Mouse (Mus musculus): ENCODE data around the gene Olfr479. TPM values are rescaled to one million over a fixed set of nuclear protein-coding genes. Genes with fewer than 3 reads are reported as not detected.
"Not testable (repeated sequence)": the region's sequence is repeated elsewhere in the genome, so short reads cannot be mapped to it uniquely, and the experiment has no call there.

Olfr479 gene
- not detected in 2 replicates for polyA plus RNA-seq (2016; fragmentation: Nextera tagmentation; extraction: Ambion mirVana)

GRCm38 (mm10) chr7:108050393-108050792 lies at the start of gene Olfr479:
Gene Olfr479, plus strand, starts transcription at chr7:108050693.
- no peak for DNase-seq (ENCODE audit: low spot score)
- H3K4me3 ChIP-seq, result no peak within 1 kb of the TSS
- WGBS, result 80% methylated on average over 2 of the region's 2 CpGs
- no peak within 1 kb of the TSS for H3K27ac ChIP-seq
- no peaks in the 10 kb centered on the region for H3K36me3 ChIP-seq
- no peaks in the 10 kb centered on the region for H3K4me1 ChIP-seq
- no peaks in the 10 kb centered on the region for H3K27me3 ChIP-seq (ENCODE audit: insufficient read depth, poor library complexity, severe bottlenecking)
- no peaks in the 10 kb centered on the region for H3K9me3 ChIP-seq

GRCm38 (mm10) chr7:108014256-108014655 lies 36.2 kb upstream of the Olfr479 start:
- H3K9me3 ChIP-seq; H3K4me1 ChIP-seq; H3K27ac ChIP-seq; DNase-seq (ENCODE audit: low spot score); H3K36me3 ChIP-seq; H3K27me3 ChIP-seq (ENCODE audit: insufficient read depth, poor library complexity, severe bottlenecking); H3K4me3 ChIP-seq: not testable (repeated sequence)

- no peak for DNase-seq (ENCODE audit: low spot score)
- Histone ChIP-seq H3K27me3 (ENCODE audit: insufficient read depth, poor library complexity, severe bottlenecking) (no peaks in the 10 kb centered on the region), H3K27ac (no peak within 1 kb of the TSS), H3K4me1 (no peaks in the 10 kb centered on the region), H3K9me3 (no peaks in the 10 kb centered on the region), H3K36me3 (no peaks in the 10 kb centered on the region), H3K4me3 (no peak within 1 kb of the TSS)
- 67% methylated on average over 3 of the region's 3 CpGs for WGBS
Observed at GRCm38 (mm10) chr7:108033889-108034288, 16.6 kb upstream of the Olfr479 start, which contains the start of gene Olfr478. Gene Olfr478, minus strand, starts transcription at chr7:108033989.

- no peak for DNase-seq (ENCODE audit: low spot score)
- Histone ChIP-seq H3K4me1 (no peaks in the 10 kb centered on the region), H3K9me3 (peaks cover 2% of the 10 kb centered on the region; the same call in 1 of the 2 replicates), H3K27ac (no peak within 1 kb of the TSS), H3K27me3 (ENCODE audit: insufficient read depth, poor library complexity, severe bottlenecking) (no peaks in the 10 kb centered on the region), H3K36me3 (no peaks in the 10 kb centered on the region), H3K4me3 (no peak within 1 kb of the TSS)
- 78% methylated on average over 1 of the region's 1 CpGs for WGBS
Observed at GRCm38 (mm10) chr7:108067246-108067645, 16.8 kb downstream of the Olfr479 start, which contains the start of gene Olfr480. Gene Olfr480, minus strand, starts transcription at chr7:108067346.

GRCm38 (mm10) chr7:108079555-108079954 lies 29.1 kb downstream of the Olfr479 start, which contains the start of gene Olfr481:
Gene Olfr481, plus strand, starts transcription at chr7:108079855.
- no peaks in the 10 kb centered on the region for H3K9me3 ChIP-seq
- no peaks in the 10 kb centered on the region for H3K36me3 ChIP-seq
- no peaks in the 10 kb centered on the region for H3K27me3 ChIP-seq (ENCODE audit: insufficient read depth, poor library complexity, severe bottlenecking)
- no peak within 1 kb of the TSS for H3K4me3 ChIP-seq
- H3K4me1 ChIP-seq, result no peaks in the 10 kb centered on the region
- no peak for DNase-seq (ENCODE audit: low spot score)
- no peak within 1 kb of the TSS for H3K27ac ChIP-seq

- H3K4me1 ChIP-seq, result no peaks in the 10 kb centered on the region
Observed at GRCm38 (mm10) chr7:108097486-108097885, 47.0 kb downstream of the Olfr479 start, which contains the start of gene Olfr482. Gene Olfr482, minus strand, starts transcription at chr7:108097586.

GRCm38 (mm10) chr7:108100549-108100948 lies 50.1 kb downstream of the Olfr479 start, which contains the start of gene Olfr483:
Gene Olfr483, plus strand, starts transcription at chr7:108100849.
- H3K4me3 ChIP-seq, result no peak within 1 kb of the TSS
- H3K27me3 ChIP-seq (ENCODE audit: insufficient read depth, poor library complexity, severe bottlenecking), result no peaks in the 10 kb centered on the region
- no peaks in the 10 kb centered on the region for H3K4me1 ChIP-seq
- DNase-seq (ENCODE audit: low spot score), result no peak
- no peaks in the 10 kb centered on the region for H3K36me3 ChIP-seq
- no peaks in the 10 kb centered on the region for H3K9me3 ChIP-seq
- no peak within 1 kb of the TSS for H3K27ac ChIP-seq
- WGBS, result 79% methylated on average over 1 of the region's 1 CpGs

More at GRCm38 (mm10) chr7:108097486-108097885, 47.0 kb downstream of the Olfr479 start, which contains the start of gene Olfr482:
- H3K36me3 ChIP-seq, result no peaks in the 10 kb centered on the region
- H3K27me3 ChIP-seq (ENCODE audit: insufficient read depth, poor library complexity, severe bottlenecking), result no peaks in the 10 kb centered on the region
- 69% methylated on average over 1 of the region's 1 CpGs for WGBS
- no peak for DNase-seq (ENCODE audit: low spot score)
- H3K27ac ChIP-seq, result no peak within 1 kb of the TSS
- no peaks in the 10 kb centered on the region for H3K9me3 ChIP-seq
- no peak within 1 kb of the TSS for H3K4me3 ChIP-seq

Other genes starting within 250 kb of the Olfr479 start
- gene Ovch2, start 249.5 kb upstream of the Olfr479 start, polyA plus RNA-seq (2016; fragmentation: Nextera tagmentation; extraction: Ambion mirVana), result not detected in 2 replicates
- gene Olfr467, start 238.4 kb upstream of the Olfr479 start, polyA plus RNA-seq (2016; fragmentation: Nextera tagmentation; extraction: Ambion mirVana), result not detected in 2 replicates
- gene Olfr469, start 225.2 kb upstream of the Olfr479 start, polyA plus RNA-seq (2016; fragmentation: Nextera tagmentation; extraction: Ambion mirVana), result not detected in 2 replicates
- gene Olfr470, start 203.2 kb upstream of the Olfr479 start, polyA plus RNA-seq (2016; fragmentation: Nextera tagmentation; extraction: Ambion mirVana), result not detected in 2 replicates
- 0.03 TPM in 1 of 2 replicates, not detected in the other for gene Olfr472, start 152.8 kb upstream of the Olfr479 start, polyA plus RNA-seq (2016; fragmentation: Nextera tagmentation; extraction: Ambion mirVana)
- not detected in 2 replicates for gene Olfr473, start 120.2 kb upstream of the Olfr479 start, polyA plus RNA-seq (2016; fragmentation: Nextera tagmentation; extraction: Ambion mirVana)
- gene Olfr474, start 96.0 kb upstream of the Olfr479 start, polyA plus RNA-seq (2016; fragmentation: Nextera tagmentation; extraction: Ambion mirVana), result not detected in 2 replicates
- not detected in 2 replicates for gene Olfr476, start 85.9 kb upstream of the Olfr479 start, polyA plus RNA-seq (2016; fragmentation: Nextera tagmentation; extraction: Ambion mirVana)
- not detected in 2 replicates for gene Olfr477, start 64.0 kb upstream of the Olfr479 start, polyA plus RNA-seq (2016; fragmentation: Nextera tagmentation; extraction: Ambion mirVana)
- not detected in 2 replicates for gene Olfr478, start 16.7 kb upstream of the Olfr479 start, polyA plus RNA-seq (2016; fragmentation: Nextera tagmentation; extraction: Ambion mirVana)
- gene Olfr480, start 16.7 kb downstream of the Olfr479 start, polyA plus RNA-seq (2016; fragmentation: Nextera tagmentation; extraction: Ambion mirVana), result not detected in 2 replicates
- not detected in 2 replicates for gene Olfr481, start 29.2 kb downstream of the Olfr479 start, polyA plus RNA-seq (2016; fragmentation: Nextera tagmentation; extraction: Ambion mirVana)
- gene Olfr482, start 46.9 kb downstream of the Olfr479 start, polyA plus RNA-seq (2016; fragmentation: Nextera tagmentation; extraction: Ambion mirVana), result not detected in 2 replicates
- gene Olfr483, start 50.2 kb downstream of the Olfr479 start, polyA plus RNA-seq (2016; fragmentation: Nextera tagmentation; extraction: Ambion mirVana), result not detected in 2 replicates
- not detected in 2 replicates for gene Olfr484, start 76.8 kb downstream of the Olfr479 start, polyA plus RNA-seq (2016; fragmentation: Nextera tagmentation; extraction: Ambion mirVana)
- gene Olfr485, start 109.2 kb downstream of the Olfr479 start, polyA plus RNA-seq (2016; fragmentation: Nextera tagmentation; extraction: Ambion mirVana), result not detected in 2 replicates
- not detected in 2 replicates for gene Olfr486, start 122.0 kb downstream of the Olfr479 start, polyA plus RNA-seq (2016; fragmentation: Nextera tagmentation; extraction: Ambion mirVana)
- gene Olfr487, start 163.9 kb downstream of the Olfr479 start, polyA plus RNA-seq (2016; fragmentation: Nextera tagmentation; extraction: Ambion mirVana), result not detected in 2 replicates
- not detected in 2 replicates for gene Olfr488, start 207.7 kb downstream of the Olfr479 start, polyA plus RNA-seq (2016; fragmentation: Nextera tagmentation; extraction: Ambion mirVana)
- gene Olfr490, start 238.2 kb downstream of the Olfr479 start, polyA plus RNA-seq (2016; fragmentation: Nextera tagmentation; extraction: Ambion mirVana), result not detected in 2 replicates